Mouse (Mus musculus) MEL (cell line): Measurements from ENCODE around the gene Aspdh. TPM values are rescaled to one million over a fixed set of nuclear protein-coding genes. Genes with fewer than 3 reads are reported as not detected.

Source experiments
- DNase-seq: peaks from one replicate; pipeline ENCODE4 v3.0.0; 2011; ENCODE audit warnings: low read depth, low spot score
- H3K27ac ChIP-seq: 2 replicates; pipeline ENCODE4 v1.5.1; 2012; ENCODE audit warnings: low read depth, mild to moderate bottlenecking, control low read depth, low read length, moderate library complexity; ENCODE audit not compliant: control insufficient read depth
- H3K27me3 ChIP-seq, 2 experiments: fragments of 150-350 bp in 1 of 2; sonication (generic) in 1 of 2; 2 replicates each; pipeline ENCODE4 v1.6.1; 2012; ENCODE audit warnings: low read length in 2 of 2, mild to moderate bottlenecking in 2 of 2, improper control_type of control experiment in 1 of 2, moderate library complexity in 1 of 2; ENCODE audit not compliant: insufficient read depth in 2 of 2, control insufficient read depth in 1 of 2
- H3K36me3 ChIP-seq, 2 experiments: 2 replicates each; pipeline ENCODE4 v1.6.1; 2012 to 2014; ENCODE audit warnings: low read length in 2 of 2, improper control_type of control experiment in 1 of 2, inconsistent platforms in 1 of 2, mild to moderate bottlenecking in 1 of 2; ENCODE audit not compliant: insufficient read depth in 2 of 2, control insufficient read depth in 1 of 2
- H3K4me1 ChIP-seq, 2 experiments: fragments of 150-350 bp in 1 of 2; sonication (generic) in 1 of 2; 2 replicates each; pipeline ENCODE4 v1.6.1; 2012; ENCODE audit warnings: low read length in 2 of 2, improper control_type of control experiment in 1 of 2, mild to moderate bottlenecking in 1 of 2; ENCODE audit not compliant: insufficient read depth in 2 of 2, control insufficient read depth in 1 of 2
- H3K4me3 ChIP-seq, 2 experiments: fragments of 150-350 bp in 1 of 2; sonication (generic) in 1 of 2; 2 replicates each; pipeline ENCODE4 v1.5.1; 2012; ENCODE audit warnings: low read depth in 2 of 2, low read length in 2 of 2, mild to moderate bottlenecking in 2 of 2, moderate library complexity in 2 of 2, control low read depth in 1 of 2, improper control_type of control experiment in 1 of 2; ENCODE audit not compliant: control insufficient read depth in 1 of 2, insufficient read depth in 1 of 2
- H3K79me2 ChIP-seq: 2 replicates; pipeline ENCODE4 v1.6.1; 2012; ENCODE audit warnings: mild to moderate bottlenecking, low read length, moderate library complexity; ENCODE audit not compliant: control insufficient read depth, poor library complexity, insufficient read depth
- H3K9ac ChIP-seq: 2 replicates; pipeline ENCODE4 v1.6.1; 2012; ENCODE audit warnings: low read depth, mild to moderate bottlenecking, control low read depth, low read length, moderate library complexity; ENCODE audit not compliant: control insufficient read depth, poor library complexity, severe bottlenecking
- H3K9me3 ChIP-seq: fragments of 150-350 bp; sonication (generic); replicated peaks from 2 replicates; pipeline ENCODE4 v1.6.1; 2012; ENCODE audit warnings: mild to moderate bottlenecking, low read length, improper control_type of control experiment, moderate library complexity; ENCODE audit not compliant: insufficient read depth
- BHLHE40 ChIP-seq: IDR thresholded peaks from 2 replicates; pipeline ENCODE4 v1.6.1; 2012; ENCODE audit warnings: low read depth, mild to moderate bottlenecking, inconsistent platforms, low read length, improper control_type of control experiment, borderline replicate concordance
- CHD2 ChIP-seq: IDR thresholded peaks from 2 replicates; pipeline ENCODE4 v1.6.1; 2011; ENCODE audit warnings: low read length, improper control_type of control experiment
- GATA1 ChIP-seq: IDR thresholded peaks from 2 replicates; pipeline ENCODE4 v1.6.1; 2011; ENCODE audit warnings: low read depth, low read length, improper control_type of control experiment
- HCFC1 ChIP-seq: IDR thresholded peaks from 2 replicates; pipeline ENCODE4 v1.6.1; 2012; ENCODE audit warnings: low read depth, mild to moderate bottlenecking, inconsistent platforms, low read length, improper control_type of control experiment, moderate library complexity
- MYB ChIP-seq: IDR thresholded peaks from 2 replicates; pipeline ENCODE4 v1.6.1; 2011; ENCODE audit warnings: mild to moderate bottlenecking, low read depth, low read length, improper control_type of control experiment
- NELFE ChIP-seq: IDR thresholded peaks from 2 replicates; pipeline ENCODE4 v1.6.1; 2011; ENCODE audit warnings: low read depth, low read length, improper control_type of control experiment
- NRF1 ChIP-seq: IDR thresholded peaks from 2 replicates; pipeline ENCODE4 v1.6.1; 2014; ENCODE audit warnings: low read depth, mild to moderate bottlenecking, inconsistent platforms, low read length, improper control_type of control experiment, moderate library complexity; ENCODE audit not compliant: poor library complexity, insufficient read depth, severe bottlenecking
- POLR2AphosphoS5 ChIP-seq: IDR thresholded peaks from 2 replicates; pipeline ENCODE4 v1.6.1; 2012; ENCODE audit warnings: low read depth, borderline replicate concordance, mild to moderate bottlenecking, inconsistent platforms, low read length, moderate library complexity, mixed read lengths
- SIN3A ChIP-seq: IDR thresholded peaks from 2 replicates; pipeline ENCODE4 v1.6.1; 2012; ENCODE audit warnings: low read length, improper control_type of control experiment, inconsistent platforms
- TBP ChIP-seq: IDR thresholded peaks from 2 replicates; pipeline ENCODE4 v1.8.0; 2011; ENCODE audit warnings: low read depth, low read length, improper control_type of control experiment
- ZMIZ1 ChIP-seq: IDR thresholded peaks from 2 replicates; pipeline ENCODE4 v1.6.1; 2012; ENCODE audit warnings: low read depth, mild to moderate bottlenecking, inconsistent platforms, low read length, improper control_type of control experiment, moderate library complexity
- polyA plus RNA-seq, 2 experiments: library from polyadenylated mRNA; stranded (reverse) in 1 of 2; unstranded in 1 of 2; fragments of >175 nt in 1 of 2; fragments of >200 nt in 1 of 2; gene quantifications; 2 replicates each; pipeline versions ENCODE4 v1.2.1 to v1.2.4; 2012; ENCODE audit warnings: low replicate concordance in 2 of 2, low read depth in 1 of 2; ENCODE audit not compliant: insufficient read length in 2 of 2, insufficient read depth in 1 of 2, missing spikeins in 1 of 2
- total RNA-seq: library from RNA; depleted of rRNA; stranded (reverse); fragments of 300-350 nt; gene quantifications from 2 replicates; pipeline ENCODE4 v1.2.3, GENCODE M21; 2012

The Aspdh gene
- total and polyA plus RNA-seq, 3 experiments: 0.89 TPM; not detected in 2

- no peak overlapping the region for H3K4me3 ChIP-seq
- no peaks in the 10 kb centered on the region for H3K27me3 ChIP-seq
- no peak for DNase-seq
- TF ChIP-seq NRF1: no peak
- TF ChIP-seq, all 39 proteins: peak for 0
- H3K9ac ChIP-seq: no peak overlapping the region
- H3K27ac ChIP-seq: no peak overlapping the region
- H3K36me3 ChIP-seq: no peaks in the 10 kb centered on the region
- no peaks in the 10 kb centered on the region for H3K9me3 ChIP-seq
- no peaks in the 10 kb centered on the region for H3K79me2 ChIP-seq
- no peaks in the 10 kb centered on the region for H3K4me1 ChIP-seq
Observed at GRCm38 (mm10) chr7:44428171-44428950, 36.8 kb upstream of the Aspdh start.

- Histone ChIP-seq H3K9me3 (no peaks in the 10 kb centered on the region), H3K9ac (no peak within 1 kb of the TSS), H3K27me3 (no peaks in the 10 kb centered on the region), H3K4me3 (no peak within 1 kb of the TSS), H3K36me3 (0 out of 4 replicates have a peak, but pooled peaks cover 0 to 2% of the 10 kb centered on the region in 2 experiments), H3K4me1 (no peaks in the 10 kb centered on the region), H3K27ac (no peak within 1 kb of the TSS), H3K79me2 (no peaks in the 10 kb centered on the region)
- no peak for TF ChIP-seq GATA1
- TF ChIP-seq TBP: no peak
- TF ChIP-seq NRF1: no peak
- TF ChIP-seq POLR2AphosphoS5: no peak
- TF ChIP-seq MYB: no peak
- TF ChIP-seq CHD2: no peak
- TF ChIP-seq NELFE: no peak
- TF ChIP-seq SIN3A: no peak
- TF ChIP-seq HCFC1: no peak
- DNase-seq: no peak
Observed at GRCm38 (mm10) chr7:44428968-44429521, 36.1 kb upstream of the Aspdh start, which contains the start of gene Lrrc4b. Gene Lrrc4b (plus strand): TSS chr7:44429018.

GRCm38 (mm10) chr7:44429534-44430488 is 35.4 kb upstream of the Aspdh start:
- Histone ChIP-seq H3K27me3 (no peaks in the 10 kb centered on the region), H3K27ac (no peak overlapping the region), H3K4me1 (no peaks in the 10 kb centered on the region), H3K4me3 (no peak overlapping the region), H3K79me2 (no peaks in the 10 kb centered on the region), H3K9ac (no peak overlapping the region), H3K9me3 (no peaks in the 10 kb centered on the region), H3K36me3 (0 out of 4 replicates have a peak, but pooled peaks cover 0 to 2% of the 10 kb centered on the region in 2 experiments)
- TF ChIP-seq BHLHE40 (no peak), ZMIZ1 (no peak), POLR2AphosphoS5 (no peak)
- DNase-seq: no peak
